Mouse (Mus musculus) small intestine, adult 2 months (tissue): ENCODE measurements around the gene Ddx20.

Experiments used
- CTCF ChIP-seq: fragments of 200-500 bp; IDR thresholded peaks from 2 replicates; pipeline ENCODE4 v1.5.1; 2012; ENCODE audit warnings: low read depth, mild to moderate bottlenecking, control low read depth, inconsistent platforms, low read length, moderate library complexity, mixed read lengths; ENCODE audit not compliant: insufficient replicate concordance, insufficient read length; ENCODE audit errors: extremely low read depth
- POLR2A ChIP-seq: fragments of 200-500 bp; IDR thresholded peaks from 2 replicates; pipeline ENCODE4 v1.6.1; 2012; ENCODE audit warnings: low read depth, mild to moderate bottlenecking, control low read depth, inconsistent platforms, low read length, moderate library complexity

DNA sequence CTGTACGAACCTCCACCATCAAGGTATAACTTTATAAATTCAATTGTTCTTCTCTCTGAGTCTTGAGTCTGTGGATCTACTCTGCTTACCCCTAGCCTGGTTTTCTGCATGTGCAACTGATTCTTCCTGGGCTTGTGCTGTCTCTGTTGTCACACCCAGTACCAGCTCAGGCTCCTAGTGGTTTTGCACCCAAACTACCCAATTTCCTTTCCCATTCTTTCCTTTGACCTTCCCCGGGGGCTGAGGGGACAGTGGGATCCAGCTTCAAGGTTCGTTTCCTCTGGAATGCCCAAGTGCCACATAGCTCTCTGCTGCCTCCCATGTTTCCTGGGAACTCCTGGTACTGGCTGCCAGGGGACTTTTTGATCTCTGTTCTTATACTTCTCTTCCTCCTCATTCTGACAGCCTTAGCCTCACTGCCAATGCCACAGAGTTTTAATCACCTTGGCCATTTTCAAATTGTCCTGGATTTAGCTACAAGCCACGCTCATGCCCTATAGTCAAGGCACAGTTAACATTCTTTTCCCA lies 20.3 kb downstream of the Ddx20 start:
- TF ChIP-seq POLR2A = no peak
- no peak for TF ChIP-seq CTCF
